Mouse (Mus musculus): ENCODE data around the gene Fgf4.

DNA sequence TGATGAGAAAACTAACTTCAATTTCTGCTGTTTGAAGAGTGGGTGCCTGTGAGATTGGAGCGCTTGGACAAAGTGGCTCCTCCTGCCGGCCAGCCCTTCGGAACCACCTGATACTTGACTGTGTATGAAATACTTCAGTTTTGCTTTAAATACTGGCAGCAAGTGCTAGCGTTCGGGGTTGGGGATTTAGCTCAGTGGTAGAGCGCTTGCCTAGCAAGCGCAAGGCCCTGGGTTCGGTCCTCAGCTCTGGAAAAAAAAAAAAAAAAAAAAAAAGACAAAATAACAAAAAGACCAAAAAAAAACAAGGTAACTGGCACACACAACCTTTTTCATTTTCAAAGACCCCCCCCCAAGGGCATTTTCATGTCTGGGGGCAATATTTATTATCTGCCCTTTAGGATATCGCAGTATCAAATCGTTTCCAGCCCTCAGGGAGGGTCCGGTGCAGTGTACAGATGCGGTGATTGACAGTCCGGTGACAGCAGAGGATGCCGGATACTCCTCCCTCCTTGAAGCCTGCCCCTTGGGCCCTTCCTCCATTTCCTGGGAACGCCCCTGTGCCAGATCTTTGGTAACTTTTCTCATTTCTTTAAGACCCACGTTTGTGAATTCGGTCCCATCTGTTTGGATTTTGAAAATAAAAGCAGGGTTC lies 67.3 kb downstream of the Fgf4 start:
- TF ChIP-seq POLR2A (IDR thresholded peaks at IDR 0.05; ENCODE audit: borderline replicate concordance, insufficient read depth, low read length) = no peak
- TF ChIP-seq CTCF (IDR thresholded peaks at IDR 0.05; ENCODE audit: borderline replicate concordance, insufficient read depth, low read depth, low read length) = no peak
